In genomic region chr3:98339706-98340109, GRCm38 (mm10) we compare ENCODE assay signal across 8 mouse cellular contexts. TPM values are rescaled to one million over a fixed set of nuclear protein-coding genes. Genes with fewer than 3 reads are reported as not detected.
DNase-seq lines count a peak whose midpoint lies in the region; ATAC-seq lines count a peak whose summit lies in the region.
"Not testable (repeated sequence)": the region's sequence is repeated elsewhere in the genome, so short reads cannot be mapped to it uniquely, and the experiment has no call there.

Gene Phgdh (minus strand): TSS chr3:98339990.

- 0% methylated on average over 8 of the region's 10 CpGs for WGBS in forebrain, embryonic 16.5 days
- under 1% methylated on average over 10 of the region's 10 CpGs for WGBS in liver, embryonic 16.5 days (ENCODE audit: insufficient replicate concordance)
- under 1% methylated on average over 10 of the region's 10 CpGs for WGBS in neural tube, embryonic 12.5 days

- intact Hi-C loops in heart, postnatal 25 days (cut with DNase I), result not testable (repeated sequence)

- not testable (repeated sequence) for H3K36me3 ChIP-seq in forebrain, embryonic 16.5 days (ENCODE audit: control insufficient read depth, insufficient read depth); liver, embryonic 16.5 days (ENCODE audit: control insufficient read depth, insufficient read depth); neural tube, embryonic 12.5 days

- not testable (repeated sequence) for H3K9me3 ChIP-seq in forebrain, embryonic 16.5 days (ENCODE audit: control insufficient read depth, low read length); liver, embryonic 16.5 days (replicated peaks; ENCODE audit: control insufficient read depth, low read length); neural tube, embryonic 12.5 days

- H3K27ac ChIP-seq in forebrain, embryonic 16.5 days (ENCODE audit: low read length), result peak within 1 kb of the TSS; percentile 65
- peak within 1 kb of the TSS; percentile 60 for H3K27ac ChIP-seq in liver, embryonic 16.5 days (ENCODE audit: low read length)
- not testable (repeated sequence) for H3K27ac ChIP-seq in neural tube, embryonic 12.5 days

- H3K4me2 ChIP-seq in forebrain, embryonic 16.5 days (ENCODE audit: low read length), result peak within 1 kb of the TSS; percentile 86
- H3K4me2 ChIP-seq in liver, embryonic 16.5 days (ENCODE audit: low read depth, low read length), result peak within 1 kb of the TSS; percentile 86
- peak within 1 kb of the TSS; percentile 99 for H3K4me2 ChIP-seq in neural tube, embryonic 12.5 days (replicated peaks)

- H3K9ac ChIP-seq in forebrain, embryonic 16.5 days (replicated peaks; ENCODE audit: low read depth, low read length), result peak within 1 kb of the TSS; percentile 65
- H3K9ac ChIP-seq in liver, embryonic 16.5 days (ENCODE audit: low read depth, low read length), result peak within 1 kb of the TSS; percentile 65
- peak within 1 kb of the TSS; percentile 83 for H3K9ac ChIP-seq in neural tube, embryonic 12.5 days

- peak within 1 kb of the TSS; percentile 64 for H3K4me3 ChIP-seq in forebrain, embryonic 16.5 days (replicated peaks; ENCODE audit: low read length)
- H3K4me3 ChIP-seq in liver, embryonic 16.5 days (ENCODE audit: low read depth, low read length), result peak within 1 kb of the TSS; percentile 69
- peak within 1 kb of the TSS; percentile 68 for H3K4me3 ChIP-seq in neural tube, embryonic 12.5 days

- DNase-seq in ES-CJ7 (ENCODE audit: low read depth, low spot score), result peak; percentile 91
- peak; percentile 14 for DNase-seq in cerebellum, adult 11-12 months
- peak; percentile 26 for DNase-seq in heart, postnatal 25 days (ENCODE audit: low spot score)
- DNase-seq in kidney, postnatal 4 days, result peak; percentile 81 to 88
- peak; percentile 83 for DNase-seq in testis, postnatal 10 days (ENCODE audit: low spot score)

- ATAC-seq in forebrain, embryonic 16.5 days, result peak; percentile 80
- ATAC-seq in liver, embryonic 16.5 days (ENCODE audit: low read depth), result peak; percentile 77
- ATAC-seq in neural tube, embryonic 12.5 days (ENCODE audit: low FRiP score, low read depth), result peak; percentile 71

- H3K4me1 ChIP-seq in forebrain, embryonic 16.5 days (replicated peaks; ENCODE audit: control insufficient read depth, insufficient read depth, low read length), result peaks cover 29% of the 10 kb centered on the region
- H3K4me1 ChIP-seq in liver, embryonic 16.5 days (ENCODE audit: control insufficient read depth, low read depth, low read length), result peaks cover 27% of the 10 kb centered on the region
- peaks cover 36% of the 10 kb centered on the region for H3K4me1 ChIP-seq in neural tube, embryonic 12.5 days

- H3K27me3 ChIP-seq in forebrain, embryonic 16.5 days (replicated peaks; ENCODE audit: control insufficient read depth, insufficient read depth, low read length); liver, embryonic 16.5 days (ENCODE audit: control insufficient read depth, insufficient read depth, low read depth, low read length); neural tube, embryonic 12.5 days (replicated peaks): not testable (repeated sequence)

RNA-seq across cellular contexts. Expression of gene Phgdh, which starts in this region (rescaled TPM):
- polyA plus RNA-seq in forebrain, embryonic 16.5 days (2015; fragmentation: Nextera tagmentation; extraction: Ambion mirVana), result 168 and 190 TPM in 2 replicates
- 1 to 10 TPM; 2.2 to 3.1 TPM for total RNA-seq in heart, postnatal 25 days (2021)
- 179 and 193 TPM in 2 replicates for polyA plus RNA-seq in liver, embryonic 16.5 days (2015; fragmentation: Nextera tagmentation; extraction: Ambion mirVana)
- polyA plus RNA-seq in neural tube, embryonic 12.5 days (2016; fragmentation: Nextera tagmentation; extraction: Ambion mirVana), result 206 and 215 TPM in 2 replicates

Comparison
In these comparisons a context has a peak if more than half of its experiments do, and no peak if none do; other contexts are left out.
1. DNase-seq: peak in every context shown above with its lines; median percentile 91 in ES-CJ7; 84 in kidney, postnatal 4 days; 83 in testis, postnatal 10 days; 26 in heart, postnatal 25 days; 14 in cerebellum, adult 11-12 months.